Mouse (Mus musculus) cortical plate, adult 2 months (tissue): ENCODE measurements at regions not wholly inside any gene's neighbourhood (a gene's known extent, or its start where the extent isn't known, plus 50 kb on each side); places are given as distances from the start of the nearest gene placed in this dataset.

Experiments
- H3K27ac ChIP-seq: fragments of 200-500 bp; 2 replicates; pipeline ENCODE4 v1.5.1; 2012; ENCODE audit warnings: low read length, control low read depth, inconsistent platforms; ENCODE audit not compliant: insufficient read depth
- H3K4me1 ChIP-seq: fragments of 200-500 bp; 2 replicates; pipeline ENCODE4 v1.6.1; 2011; ENCODE audit warnings: low read length; ENCODE audit not compliant: control insufficient read depth, insufficient read depth
- H3K4me3 ChIP-seq: fragments of 200-500 bp; 2 replicates; pipeline ENCODE4 v1.5.1; 2011; ENCODE audit warnings: mild to moderate bottlenecking, low read length, control low read depth; ENCODE audit not compliant: insufficient read depth
- CTCF ChIP-seq: fragments of 200-500 bp; IDR thresholded peaks from 2 replicates; pipeline ENCODE4 v1.5.1; 2011; ENCODE audit warnings: mild to moderate bottlenecking, control low read depth, low read length; ENCODE audit not compliant: insufficient read depth; ENCODE audit errors: extremely low read depth
- POLR2A ChIP-seq: fragments of 200-500 bp; IDR thresholded peaks from 2 replicates; pipeline ENCODE4 v1.6.1; 2011; ENCODE audit warnings: mild to moderate bottlenecking, low read length, control low read depth; ENCODE audit not compliant: insufficient read depth; ENCODE audit errors: extremely low read depth

GRCm38 (mm10) chr13:34401031-34401430, 56.0 kb upstream of the Slc22a23 start:
- H3K4me1 ChIP-seq, result no peaks in the 10 kb centered on the region; the same call in 1 of the 2 replicates
- H3K27ac ChIP-seq, result no peak overlapping the region
- no peak overlapping the region for H3K4me3 ChIP-seq
- no peak for TF ChIP-seq CTCF
- TF ChIP-seq POLR2A, result no peak

DNA sequence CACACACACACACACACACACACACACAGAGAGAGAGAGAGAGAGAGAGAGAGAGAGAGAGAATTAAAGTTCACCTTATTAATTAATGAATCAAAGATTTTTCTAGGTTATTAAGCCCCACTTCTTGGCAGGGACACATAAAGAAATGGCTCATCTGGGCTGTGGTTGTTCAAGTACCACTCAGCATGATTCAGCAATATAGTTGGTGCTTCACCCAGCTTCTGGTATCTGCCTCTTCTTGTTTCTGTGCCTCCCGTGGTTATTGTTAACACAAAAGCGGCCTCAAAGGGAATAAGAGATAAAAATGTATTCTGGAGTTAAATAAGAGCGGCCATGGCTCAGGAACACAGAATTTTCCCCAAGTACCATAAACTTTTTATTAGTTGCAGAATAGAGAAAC, 53.9 kb upstream of the Slc22a23 start:
- TF ChIP-seq POLR2A (no peak), CTCF (no peak)

DNA sequence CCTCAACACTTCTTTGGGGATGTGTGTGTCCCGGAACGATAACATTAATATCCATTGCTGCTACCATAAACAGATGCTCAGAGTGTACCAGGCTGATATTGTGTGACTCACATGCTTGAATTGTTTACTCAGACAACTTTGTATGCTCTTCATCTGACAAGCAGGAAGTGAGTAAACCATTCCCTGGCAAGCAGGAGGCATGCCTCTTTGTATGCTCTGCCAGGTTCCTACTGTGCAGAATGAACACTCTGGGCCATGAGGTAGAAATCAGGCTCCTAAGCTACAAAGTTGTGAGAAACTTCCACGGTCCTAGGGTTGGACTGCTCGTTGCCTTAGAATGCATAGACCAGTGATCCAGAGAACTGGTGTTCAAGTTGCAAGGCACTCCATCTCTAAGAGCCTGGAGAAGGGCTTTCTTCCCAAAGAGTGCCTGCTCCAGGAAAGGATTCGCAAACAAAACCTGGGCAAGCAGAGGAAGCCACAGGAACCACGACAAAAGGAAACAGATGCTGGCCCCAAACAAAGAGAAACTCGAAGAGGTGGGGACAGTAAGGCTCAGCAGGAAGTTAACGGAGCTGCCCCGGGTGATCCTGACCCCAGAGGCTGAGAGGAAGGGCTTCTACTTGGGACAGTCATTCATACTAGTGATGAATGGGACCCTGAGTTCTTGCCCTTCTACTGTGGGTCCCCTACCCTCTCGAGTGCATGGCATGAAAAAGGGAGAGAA, 53.2 kb upstream of the Slc22a23 start:
- Histone ChIP-seq H3K27ac (no peak overlapping the region), H3K4me1 (no peaks in the 10 kb centered on the region; the same call in 1 of the 2 replicates), H3K4me3 (no peak overlapping the region)
- TF ChIP-seq CTCF, result no peak
- no peak for TF ChIP-seq POLR2A

More for the DNA sequence above, 53.9 kb upstream of the Slc22a23 start:
- H3K27ac ChIP-seq, result no peak overlapping the region
- no peak overlapping the region for H3K4me3 ChIP-seq
- no peaks in the 10 kb centered on the region; the same call in 1 of the 2 replicates for H3K4me1 ChIP-seq

DNA sequence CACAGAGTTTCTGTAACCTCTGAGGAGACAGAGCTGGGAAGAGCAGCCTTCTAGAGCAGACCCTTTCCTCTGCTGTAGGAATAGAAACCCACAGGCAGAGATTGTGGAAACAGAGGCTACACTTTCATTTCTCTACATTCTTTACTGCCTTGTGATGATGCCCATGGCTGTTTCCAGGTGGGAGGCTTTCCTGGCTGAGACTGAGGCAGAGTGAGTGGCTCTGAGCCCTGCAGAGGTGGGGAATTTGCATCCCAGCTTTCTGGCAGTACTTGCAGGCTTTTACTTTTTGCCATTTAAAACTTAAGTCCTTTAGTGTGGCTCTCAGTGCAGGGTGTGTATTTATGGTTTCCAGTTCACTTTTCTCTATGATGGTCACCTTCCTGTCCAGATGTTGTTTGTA, 50.5 kb upstream of the Slc22a23 start:
- H3K27ac ChIP-seq, result no peak overlapping the region
- TF ChIP-seq POLR2A (no peak), CTCF (no peak)
- no peak overlapping the region for H3K4me3 ChIP-seq
- H3K4me1 ChIP-seq, result peaks cover 2% of the 10 kb centered on the region; the same call in 1 of the 2 replicates

- Histone ChIP-seq H3K4me1 (peaks cover 2% of the 10 kb centered on the region; the same call in 1 of the 2 replicates), H3K27ac (no peak overlapping the region), H3K4me3 (no peak overlapping the region)
- no peak for TF ChIP-seq POLR2A
- TF ChIP-seq CTCF, result no peak
Measured at GRCm38 (mm10) chr13:34395010-34395409, 50.0 kb upstream of the Slc22a23 start.
